Mouse (Mus musculus): ENCODE data around the gene Gm10799.

DNA sequence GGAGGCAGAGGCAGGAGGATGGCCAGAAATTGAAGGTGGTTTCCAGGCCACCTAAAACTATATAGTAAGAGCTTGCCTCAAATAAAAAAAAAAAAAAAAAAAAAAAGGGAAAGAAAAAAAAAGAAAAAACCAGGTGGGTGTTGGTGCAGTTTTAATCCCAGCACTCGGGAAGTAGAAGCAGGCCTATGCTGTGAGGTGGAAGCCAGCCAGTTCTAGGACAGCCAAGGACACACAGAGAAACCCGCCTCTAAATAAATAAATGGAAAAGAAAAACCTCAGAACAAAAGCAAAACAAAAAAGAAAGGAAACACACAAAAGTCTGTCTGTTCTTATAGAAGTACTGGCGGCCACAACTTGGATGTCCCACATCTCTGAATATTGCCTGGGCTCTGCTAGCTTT, 46.5 kb upstream of the Gm10799 start:
- TF ChIP-seq POLR2A (IDR thresholded peaks at IDR 0.05; ENCODE audit: extremely low read depth, insufficient read depth, low read length) = no peak
- TF ChIP-seq CTCF (IDR thresholded peaks at IDR 0.05; ENCODE audit: extremely low read depth, insufficient read depth, low read length) = no peak
